Mouse (Mus musculus): ENCODE data around the gene Tbc1d9b. TPM values are rescaled to one million over a fixed set of nuclear protein-coding genes. Genes with fewer than 3 reads are reported as not detected.
"Not testable (repeated sequence)": the region's sequence is repeated elsewhere in the genome, so short reads cannot be mapped to it uniquely, and the experiment has no call there.

Gene Tbc1d9b
- total and polyA plus RNA-seq, 3 experiments = 30.9 to 44.0 (median 41.4) TPM

DNA sequence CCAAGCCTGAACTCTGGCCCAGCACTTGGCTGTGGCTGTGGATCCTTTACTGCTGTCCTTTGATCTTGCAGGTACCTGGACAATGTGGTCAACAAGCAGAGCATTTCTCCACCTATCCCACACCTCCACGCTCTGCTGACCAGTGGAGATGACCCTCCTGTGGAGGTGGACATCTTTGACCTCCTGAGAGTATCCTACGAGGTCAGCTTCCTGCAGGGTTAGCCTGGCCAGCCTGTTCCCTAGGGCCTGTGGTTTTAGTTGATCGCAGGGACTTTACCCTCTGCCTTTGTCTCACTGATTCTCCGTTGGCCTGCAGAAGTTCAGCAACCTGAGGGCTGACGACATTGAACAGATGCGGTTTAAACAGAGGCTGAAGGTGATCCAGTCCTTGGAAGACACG lies 27.1 kb downstream of the Tbc1d9b start:
- Histone ChIP-seq H3K9ac (ENCODE audit: low read depth, low read length) (no peak overlapping the region), H3K4me3 (no peak overlapping the region), H3K4me1 (ENCODE audit: control insufficient read depth, insufficient read depth, low read length) (peaks cover 2% of the 10 kb centered on the region), H3K79me2 (replicated peaks; ENCODE audit: control insufficient read depth, insufficient read depth, low read length) (no peaks in the 10 kb centered on the region), H3K36me3 (ENCODE audit: control insufficient read depth, insufficient read depth, low read length) (no peaks in the 10 kb centered on the region), H3K27ac (no peak overlapping the region), H3K27me3 (ENCODE audit: control insufficient read depth, insufficient read depth, low read length) (no peaks in the 10 kb centered on the region)
- intact Hi-C loops (cut with DNase I) = no loop called here
- no peak for TF ChIP-seq POLR2A (IDR thresholded peaks at IDR 0.05; ENCODE audit: insufficient read depth, low read depth, low read length)
- TF ChIP-seq EP300 (IDR thresholded peaks at IDR 0.05; ENCODE audit: insufficient read depth, low read depth, low read length) = no peak
- no peak for TF ChIP-seq CTCF (IDR thresholded peaks at IDR 0.05)
- no peak for DNase-seq
- WGBS = 91% methylated on average over 7 of the region's 7 CpGs

DNA sequence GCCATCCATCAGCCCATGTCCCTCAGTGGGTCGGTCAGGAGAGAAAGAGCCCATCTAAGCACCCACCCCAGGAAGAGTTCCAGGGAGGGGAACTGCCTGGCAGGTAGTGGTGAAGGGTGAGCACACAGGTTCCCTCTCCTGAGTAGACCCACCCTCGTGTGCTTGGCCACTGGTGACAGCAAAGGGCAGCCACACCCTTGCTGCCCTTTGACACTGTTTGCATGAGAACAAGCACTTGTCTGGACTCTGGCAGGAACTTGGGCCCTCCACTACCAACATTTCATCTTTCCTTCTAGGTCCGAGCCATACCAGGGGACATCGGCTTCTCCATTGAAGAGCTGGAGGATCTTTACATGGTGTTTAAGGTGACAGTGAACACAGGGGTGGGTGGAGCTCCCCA lies 28.2 kb downstream of the Tbc1d9b start:
- DNase-seq = no peak
- H3K4me3 ChIP-seq = no peak overlapping the region
- no peaks in the 10 kb centered on the region; the same call in 1 of the 2 replicates for H3K4me1 ChIP-seq (ENCODE audit: control insufficient read depth, insufficient read depth, low read length)
- H3K36me3 ChIP-seq (ENCODE audit: control insufficient read depth, insufficient read depth, low read length) = no peaks in the 10 kb centered on the region
- no peak overlapping the region for H3K9ac ChIP-seq (ENCODE audit: low read depth, low read length)
- no peaks in the 10 kb centered on the region for H3K79me2 ChIP-seq (replicated peaks; ENCODE audit: control insufficient read depth, insufficient read depth, low read length)
- intact Hi-C loops (cut with DNase I) = no loop called here
- H3K27me3 ChIP-seq (ENCODE audit: control insufficient read depth, insufficient read depth, low read length) = no peaks in the 10 kb centered on the region
- TF ChIP-seq EP300 (IDR thresholded peaks at IDR 0.05; ENCODE audit: insufficient read depth, low read depth, low read length) (no peak), CTCF (IDR thresholded peaks at IDR 0.05) (no peak), POLR2A (IDR thresholded peaks at IDR 0.05; ENCODE audit: insufficient read depth, low read depth, low read length) (no peak)
- H3K27ac ChIP-seq = no peak overlapping the region
- WGBS = 76% methylated on average over 4 of the region's 4 CpGs

- intact Hi-C loops (cut with DNase I) = loop anchor here (5.0 to 10.0 kb wide), 2 partner anchors 101 to 203 kb away; no protein-coding TSS in a partner anchor
- Histone ChIP-seq H3K9ac (ENCODE audit: low read depth, low read length) (no peak overlapping the region), H3K4me3 (no peak overlapping the region), H3K27me3 (ENCODE audit: control insufficient read depth, insufficient read depth, low read length) (no peaks in the 10 kb centered on the region), H3K36me3 (ENCODE audit: control insufficient read depth, insufficient read depth, low read length) (no peaks in the 10 kb centered on the region), H3K27ac (peak overlapping the region; percentile 52), H3K4me1 (ENCODE audit: control insufficient read depth, insufficient read depth, low read length) (no peaks in the 10 kb centered on the region; the same call in 1 of the 2 replicates), H3K79me2 (replicated peaks; ENCODE audit: control insufficient read depth, insufficient read depth, low read length) (no peaks in the 10 kb centered on the region)
- 71% methylated on average over 10 of the region's 10 CpGs for WGBS
- TF ChIP-seq CTCF (IDR thresholded peaks at IDR 0.05) (peak; percentile 94), EP300 (IDR thresholded peaks at IDR 0.05; ENCODE audit: insufficient read depth, low read depth, low read length) (no peak)
- DNase-seq = peak; percentile 56 to 69
Observed at GRCm38 (mm10) chr11:50161578-50162304, 30.5 kb downstream of the Tbc1d9b start.

- Histone ChIP-seq H3K4me1 (ENCODE audit: control insufficient read depth, insufficient read depth, low read length) (no peaks in the 10 kb centered on the region; the same call in 1 of the 2 replicates), H3K36me3 (ENCODE audit: control insufficient read depth, insufficient read depth, low read length) (no peaks in the 10 kb centered on the region), H3K9ac (ENCODE audit: low read depth, low read length) (no peak overlapping the region), H3K27me3 (ENCODE audit: control insufficient read depth, insufficient read depth, low read length) (no peaks in the 10 kb centered on the region), H3K79me2 (replicated peaks; ENCODE audit: control insufficient read depth, insufficient read depth, low read length) (no peaks in the 10 kb centered on the region), H3K4me3 (no peak overlapping the region), H3K27ac (peak overlapping the region; percentile 52)
- TF ChIP-seq POLR2A (IDR thresholded peaks at IDR 0.05; ENCODE audit: insufficient read depth, low read depth, low read length) = 0 out of 2 replicates have a peak, but pooled peaks have one; percentile 15
- no peak for TF ChIP-seq CTCF (IDR thresholded peaks at IDR 0.05)
- peak; percentile 50; the same call in 1 of the 2 replicates for TF ChIP-seq EP300 (IDR thresholded peaks at IDR 0.05; ENCODE audit: insufficient read depth, low read depth, low read length)
- WGBS = 89% methylated on average over 3 of the region's 3 CpGs
- intact Hi-C loops (cut with DNase I) = loop anchor here (5.0 to 10.0 kb wide), 2 partner anchors 100 to 202 kb away; no protein-coding TSS in a partner anchor
- no peak for DNase-seq
Observed at GRCm38 (mm10) chr11:50162338-50163050, 31.3 kb downstream of the Tbc1d9b start.

GRCm38 (mm10) chr11:50168352-50168751 lies 37.2 kb downstream of the Tbc1d9b start:
- no peak for TF ChIP-seq CTCF (IDR thresholded peaks at IDR 0.05)
- TF ChIP-seq POLR2A (IDR thresholded peaks at IDR 0.05; ENCODE audit: insufficient read depth, low read depth, low read length) = no peak
- TF ChIP-seq EP300 (IDR thresholded peaks at IDR 0.05; ENCODE audit: insufficient read depth, low read depth, low read length) = no peak
- H3K36me3 ChIP-seq (ENCODE audit: control insufficient read depth, insufficient read depth, low read length) = no peaks in the 10 kb centered on the region

GRCm38 (mm10) chr11:50174111-50174729 lies 43.0 kb downstream of the Tbc1d9b start, which contains the start of gene Mrnip:
Gene Mrnip (plus strand): TSS chr11:50174444.
- Histone ChIP-seq H3K9ac (ENCODE audit: low read depth, low read length) (peak within 1 kb of the TSS; percentile 91), H3K4me3 (peak within 1 kb of the TSS; percentile 76), H3K27ac (peak within 1 kb of the TSS; percentile 77)
- H3K36me3 ChIP-seq (ENCODE audit: control insufficient read depth, insufficient read depth, low read length); DNase-seq; H3K4me1 ChIP-seq (ENCODE audit: control insufficient read depth, insufficient read depth, low read length); H3K27me3 ChIP-seq (ENCODE audit: control insufficient read depth, insufficient read depth, low read length); H3K79me2 ChIP-seq (replicated peaks; ENCODE audit: control insufficient read depth, insufficient read depth, low read length): not testable (repeated sequence)
- intact Hi-C loops (cut with DNase I) = loop anchor here (2.0 kb wide), 1 partner anchor 53 kb away; no protein-coding TSS in a partner anchor
- WGBS = 4% methylated on average over 19 of the region's 19 CpGs

More at GRCm38 (mm10) chr11:50168352-50168751, 37.2 kb downstream of the Tbc1d9b start:
- no peaks in the 10 kb centered on the region for H3K79me2 ChIP-seq (replicated peaks; ENCODE audit: control insufficient read depth, insufficient read depth, low read length)
- no peak overlapping the region for H3K9ac ChIP-seq (ENCODE audit: low read depth, low read length)
- DNase-seq = no peak
- no peaks in the 10 kb centered on the region for H3K4me1 ChIP-seq (ENCODE audit: control insufficient read depth, insufficient read depth, low read length)
- no peaks in the 10 kb centered on the region for H3K27me3 ChIP-seq (ENCODE audit: control insufficient read depth, insufficient read depth, low read length)
- 92% methylated on average over 5 of the region's 5 CpGs for WGBS
- intact Hi-C loops (cut with DNase I) = loop anchor here (10.0 kb wide), 1 partner anchor 196 kb away; no protein-coding TSS in a partner anchor
- no peak overlapping the region for H3K27ac ChIP-seq
- no peak overlapping the region for H3K4me3 ChIP-seq

Measured in heart, adult 2 months (tissue).